Mouse (Mus musculus): ENCODE measurements around the gene Spatc1l. TPM values are rescaled to one million over a fixed set of nuclear protein-coding genes. Genes with fewer than 3 reads are reported as not detected.

Spatc1l gene
- under 1 TPM in 1 of 2 experiments, not detected in 1; 0.32 TPM for total RNA-seq (2021)
- long read RNA-seq, experiment 1, result 0 reads
- long read RNA-seq, experiment 2, result 0 reads

DNA sequence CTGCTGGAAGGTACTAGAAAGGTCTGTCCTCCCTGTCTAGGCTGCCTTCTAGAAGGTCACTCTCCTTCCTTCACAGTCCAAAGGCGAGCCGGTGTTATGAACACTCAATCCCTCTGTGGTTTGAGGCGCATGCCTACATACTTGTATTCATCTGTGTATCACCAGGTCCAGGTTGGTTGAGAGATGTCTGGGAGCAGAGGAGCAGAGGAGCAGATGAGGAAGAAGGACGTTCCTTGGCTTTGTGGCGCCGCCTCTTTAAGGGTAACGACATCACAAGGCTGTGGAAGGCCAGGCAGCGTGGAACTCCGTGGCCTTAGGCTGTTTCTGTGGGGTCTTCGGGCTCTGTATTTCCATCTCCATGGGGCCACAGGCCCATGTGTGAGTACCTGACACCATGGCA, at the start of gene Spatc1l:
Spatc1l (plus strand) TSS at position 301 of the 400 bp plus-strand sequence.
- no peak for DNase-seq (ENCODE audit: low spot score in 2 of 2)

DNA sequence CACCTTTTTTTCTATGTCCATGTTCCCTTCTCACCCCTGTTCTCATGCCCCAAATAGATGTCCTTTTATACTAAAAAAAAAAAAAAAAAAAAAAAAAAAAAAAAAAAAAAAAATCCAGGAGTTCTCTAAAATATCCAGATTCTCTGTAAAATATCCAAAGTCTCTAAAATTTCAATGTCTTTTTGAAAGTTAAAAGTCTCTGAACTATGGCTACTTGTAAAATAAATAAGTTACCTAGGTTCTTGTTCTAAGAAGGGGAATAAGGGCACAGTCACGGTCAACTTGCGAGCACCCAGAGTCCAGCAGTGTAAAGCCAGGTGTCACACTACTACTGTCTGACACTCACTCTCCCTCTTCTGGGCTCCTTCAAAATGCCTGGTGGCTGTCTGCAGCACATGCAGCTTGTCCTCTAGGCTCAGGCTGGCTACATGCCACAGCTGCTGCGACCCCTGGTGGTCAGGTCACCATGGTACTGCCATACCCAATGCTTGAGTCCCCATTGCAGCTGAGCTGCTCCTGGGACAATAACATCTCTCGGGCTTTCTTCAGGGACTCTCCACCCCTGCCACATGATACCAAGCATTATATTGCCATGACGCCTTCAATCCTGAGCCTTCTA, 49.0 kb upstream of the Spatc1l start:
- peak; percentile 56 to 67 for DNase-seq (ENCODE audit: low spot score in 2 of 2)

DNA sequence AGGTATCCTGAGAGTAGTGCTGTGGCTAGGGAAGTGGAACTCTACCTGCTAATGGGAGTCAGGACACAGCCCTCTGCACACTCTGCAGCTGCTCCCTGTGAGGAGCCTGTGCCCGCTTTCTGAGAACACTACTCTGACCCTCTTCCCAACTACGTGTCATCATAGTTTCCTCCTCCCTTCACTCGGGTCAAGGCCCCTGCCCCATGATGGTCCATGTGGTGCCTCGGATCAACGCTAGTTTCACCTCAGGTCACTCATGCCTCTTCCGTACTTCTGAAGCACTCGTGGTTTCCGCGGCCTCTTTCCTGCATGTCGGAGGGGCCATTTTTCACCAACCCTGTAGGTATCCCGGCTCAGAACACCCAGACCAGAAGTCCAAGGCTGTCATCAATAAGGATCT, 31.1 kb upstream of the Spatc1l start:
- no peak for DNase-seq (ENCODE audit: low spot score in 2 of 2)

DNA sequence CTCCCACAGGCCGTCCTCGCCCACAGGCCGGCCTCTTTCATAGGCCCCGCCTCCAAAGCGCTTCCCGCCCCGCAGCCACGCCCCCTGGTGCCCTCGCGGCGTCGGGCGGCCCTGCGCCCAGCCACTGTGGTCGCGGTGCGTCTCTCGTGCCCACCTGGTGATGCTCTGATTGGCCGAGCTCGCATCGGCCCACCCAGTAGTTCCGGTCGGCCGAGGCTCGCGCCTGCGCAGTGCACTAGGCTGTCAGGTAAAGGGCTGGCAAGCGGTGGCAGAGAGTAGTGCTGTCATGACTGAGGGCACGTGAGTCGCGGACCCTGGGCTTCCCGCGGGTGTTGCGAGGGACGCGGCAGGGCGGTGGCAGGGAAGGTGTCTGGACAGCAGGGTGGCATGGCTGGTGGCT, 30.7 kb upstream of the Spatc1l start, which contains the start of gene Lss:
Lss (plus strand) TSS at position 214 of the 400 bp plus-strand sequence.
- DNase-seq (ENCODE audit: low spot score in 2 of 2), result peak; percentile 94 to 96

DNA sequence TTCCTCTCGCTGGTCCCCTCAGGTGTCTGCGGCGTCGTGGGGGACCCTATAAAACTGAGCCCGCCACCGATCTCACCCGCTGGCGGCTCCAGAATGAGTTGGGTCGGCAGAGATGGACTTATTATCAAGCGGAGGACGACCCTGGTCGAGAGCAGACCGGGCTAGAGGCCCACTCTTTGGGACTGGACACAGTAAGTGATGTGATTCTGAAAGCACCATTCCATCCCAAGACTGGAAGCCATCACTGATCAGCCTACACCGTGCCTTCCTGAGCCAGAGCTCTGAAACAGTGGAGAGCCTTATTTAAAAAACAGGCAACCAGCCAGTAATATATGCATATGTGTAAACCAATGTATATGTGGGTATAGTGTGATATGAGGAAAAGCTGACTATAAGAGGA, 30.2 kb upstream of the Spatc1l start:
- no peak for DNase-seq (ENCODE audit: low spot score in 2 of 2)

DNA sequence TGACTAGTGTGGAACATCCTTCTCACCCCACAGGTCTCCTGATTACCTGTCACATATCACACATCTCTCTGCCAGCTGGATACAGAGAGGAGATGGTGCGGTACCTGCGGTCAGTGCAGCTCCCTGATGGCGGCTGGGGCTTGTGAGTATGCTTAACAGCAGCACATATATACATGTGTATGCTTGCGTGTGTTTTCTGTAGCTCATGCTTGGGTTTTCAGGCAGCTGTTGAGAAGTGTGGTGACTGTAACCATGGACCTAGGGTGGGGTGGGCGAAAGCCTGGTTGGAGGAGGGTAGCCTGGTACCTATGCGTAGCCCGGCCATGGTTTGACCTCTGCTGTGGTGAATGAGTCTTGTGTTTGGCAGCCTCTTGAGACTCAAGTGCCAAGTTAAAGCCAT, 26.5 kb upstream of the Spatc1l start:
- DNase-seq (ENCODE audit: low spot score in 2 of 2), result no peak

DNA sequence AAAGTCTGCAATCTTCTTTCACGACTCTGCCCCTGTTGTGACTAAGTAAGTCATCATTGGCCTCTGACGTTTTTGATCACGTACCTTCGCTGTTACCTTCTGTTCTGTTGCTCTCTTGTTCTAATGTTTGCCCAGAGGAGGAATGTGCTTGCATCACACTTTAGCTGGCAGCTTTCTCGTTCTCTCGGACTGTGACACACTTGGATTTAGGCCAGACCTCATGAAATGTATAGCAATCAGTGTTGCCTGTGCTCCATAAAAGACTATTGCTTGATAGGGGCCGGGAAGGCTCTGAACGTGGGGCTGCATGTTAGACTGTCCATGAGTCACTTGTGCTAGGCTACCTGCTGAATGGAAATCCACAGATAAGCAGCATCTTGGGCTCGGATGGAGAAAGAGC, 24.5 kb upstream of the Spatc1l start:
- DNase-seq (ENCODE audit: low spot score in 2 of 2), result peak in 1 of 2 experiments; percentile 7

DNA sequence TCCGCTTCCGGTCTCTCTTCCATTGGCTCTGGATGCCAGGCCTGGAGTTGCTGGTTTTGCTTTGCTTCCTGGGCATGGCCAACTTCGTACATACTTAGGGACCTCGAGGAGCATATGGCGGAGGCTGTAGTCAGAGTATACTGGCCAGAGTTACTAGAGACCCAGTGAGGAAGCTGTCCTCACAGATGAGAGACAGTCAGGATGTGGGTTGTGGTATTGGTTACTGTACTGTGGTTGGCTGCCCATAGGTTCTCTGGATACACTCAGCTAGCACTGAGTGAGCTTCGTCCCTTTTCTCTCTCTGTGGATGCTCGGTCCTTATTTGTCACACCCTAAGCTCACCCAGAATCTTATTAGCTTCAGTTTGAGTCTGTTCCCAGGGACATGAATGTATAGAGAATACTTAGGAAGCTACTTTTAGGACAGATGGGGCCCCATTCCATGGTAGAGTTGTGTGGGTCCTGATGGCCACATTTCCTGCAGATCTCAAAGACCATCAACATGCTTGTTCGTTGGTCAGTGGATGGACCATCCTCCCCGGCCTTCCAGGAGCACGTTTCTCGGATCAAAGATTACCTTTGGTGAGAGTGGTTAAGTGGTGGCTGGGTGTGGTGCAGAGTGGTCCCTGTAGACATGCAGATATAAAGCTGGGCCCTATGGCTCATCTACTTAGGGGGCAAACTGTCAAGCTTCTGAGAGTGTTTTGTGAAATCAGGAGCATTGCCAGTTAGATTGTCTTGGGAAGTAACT, 20.6 kb upstream of the Spatc1l start:
- DNase-seq (ENCODE audit: low spot score in 2 of 2), result no peak

DNA sequence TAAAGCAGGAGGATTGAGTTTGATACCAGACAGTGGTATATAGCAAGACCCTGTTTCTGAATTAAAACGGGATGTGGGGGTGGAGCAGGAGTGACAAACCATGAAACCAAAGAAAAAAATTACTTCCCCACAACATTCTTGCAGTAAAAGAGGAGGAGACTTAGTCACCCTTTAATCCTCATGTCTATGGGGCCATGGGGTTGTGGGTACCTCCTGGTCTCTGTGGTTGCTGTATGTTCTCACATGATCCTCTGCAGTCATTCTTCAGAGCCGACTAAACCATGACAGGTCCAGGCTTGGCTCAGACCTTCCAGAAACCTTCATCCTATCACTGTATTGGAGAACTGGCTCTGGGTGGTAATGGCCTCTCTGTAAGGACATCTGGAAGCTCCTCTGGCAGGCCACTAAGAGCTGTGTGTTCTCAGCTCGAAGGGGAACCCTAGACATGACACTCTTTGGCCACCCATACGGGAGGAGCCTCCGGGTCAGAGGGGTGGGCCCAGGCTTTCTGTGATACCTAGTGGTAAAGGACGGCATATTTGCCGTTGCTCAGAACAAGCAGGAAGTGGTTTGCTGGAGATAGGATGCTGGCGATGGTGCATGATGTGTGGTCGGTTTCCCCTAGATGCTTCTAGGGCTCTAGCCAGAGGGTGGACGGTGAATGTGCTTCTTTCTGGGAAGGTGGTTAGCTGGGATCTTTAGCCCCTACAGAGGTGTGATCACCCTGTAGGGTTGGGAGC, 19.3 kb upstream of the Spatc1l start:
- DNase-seq (ENCODE audit: low spot score in 2 of 2), result no peak

DNA sequence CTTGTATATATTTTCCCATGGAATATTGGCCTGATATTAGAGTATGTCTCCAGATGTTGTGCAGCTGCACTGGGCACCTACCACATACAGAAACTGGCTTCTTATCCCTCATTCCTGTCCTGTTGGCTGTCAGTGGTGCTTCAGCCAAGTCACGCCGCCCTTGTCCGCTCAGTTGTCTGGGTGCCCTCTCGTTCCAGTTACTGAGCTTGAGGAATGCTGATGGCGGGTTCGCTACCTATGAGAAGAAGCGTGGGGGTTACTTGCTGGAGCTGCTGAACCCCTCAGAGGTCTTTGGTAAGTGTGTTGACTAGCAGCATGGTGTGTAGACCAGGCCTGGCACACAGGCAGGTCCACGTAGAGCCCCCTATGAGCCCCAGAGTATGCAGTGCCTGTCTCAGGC, 15.5 kb upstream of the Spatc1l start:
- no peak for DNase-seq (ENCODE audit: low spot score in 2 of 2)

DNA sequence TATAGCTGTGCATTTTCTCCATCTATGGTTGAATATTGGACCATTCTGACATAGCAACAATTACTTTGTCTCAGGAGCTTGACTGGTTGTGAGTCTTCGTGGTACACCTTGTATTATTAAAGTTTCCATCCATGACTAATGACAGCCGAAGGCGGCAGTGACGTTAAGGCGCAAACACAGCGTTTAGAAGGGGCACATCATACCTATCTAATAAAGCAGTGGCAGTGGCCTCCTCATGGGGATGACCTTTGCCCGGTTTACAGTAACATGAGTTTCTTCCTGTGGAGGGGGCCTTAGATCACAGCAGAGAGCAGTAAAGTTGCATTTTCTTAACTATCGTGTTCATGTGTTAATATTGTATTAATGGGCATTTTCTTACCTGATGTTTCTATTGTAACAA, 13.9 kb upstream of the Spatc1l start:
- no peak for DNase-seq (ENCODE audit: low spot score in 2 of 2)

DNA sequence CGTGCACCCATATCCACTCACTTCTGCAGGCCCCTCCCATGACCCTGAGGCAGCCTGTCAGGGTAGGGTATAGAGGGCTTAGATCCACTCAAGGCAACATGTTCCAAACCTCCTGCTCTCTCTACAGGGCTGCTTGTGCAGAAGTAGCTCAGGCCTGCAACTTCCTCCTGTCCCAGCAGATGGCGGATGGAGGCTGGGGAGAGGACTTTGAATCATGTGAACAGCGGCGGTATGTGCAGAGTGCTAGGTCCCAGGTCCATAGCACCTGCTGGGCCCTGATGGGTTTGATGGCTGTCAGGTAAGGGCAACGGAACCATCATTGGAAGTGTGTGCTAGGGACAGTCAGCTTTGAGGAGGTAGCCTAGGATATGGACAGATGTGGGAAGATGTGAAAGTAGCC, 11.6 kb upstream of the Spatc1l start:
- no peak for DNase-seq (ENCODE audit: low spot score in 2 of 2)

DNA sequence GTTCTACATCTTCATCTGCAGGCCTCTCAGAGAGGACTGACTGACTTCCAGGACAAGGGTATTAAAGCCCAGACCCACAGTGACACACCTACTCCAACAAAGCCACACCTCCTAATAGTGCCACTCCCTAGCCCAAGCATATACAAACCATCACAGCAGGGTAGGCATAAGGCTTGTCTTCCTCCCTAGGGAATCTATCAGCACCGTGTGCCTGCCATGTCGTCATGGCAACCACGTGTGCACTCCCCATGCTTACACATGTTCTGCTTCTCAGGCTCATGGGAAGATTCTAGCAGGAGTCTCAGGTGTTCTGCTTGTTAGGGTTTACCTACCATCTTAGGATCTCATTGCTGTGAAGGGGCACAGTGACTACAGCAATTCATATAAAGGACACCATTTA, 10.5 kb upstream of the Spatc1l start:
- DNase-seq (ENCODE audit: low spot score in 2 of 2), result no peak

DNA sequence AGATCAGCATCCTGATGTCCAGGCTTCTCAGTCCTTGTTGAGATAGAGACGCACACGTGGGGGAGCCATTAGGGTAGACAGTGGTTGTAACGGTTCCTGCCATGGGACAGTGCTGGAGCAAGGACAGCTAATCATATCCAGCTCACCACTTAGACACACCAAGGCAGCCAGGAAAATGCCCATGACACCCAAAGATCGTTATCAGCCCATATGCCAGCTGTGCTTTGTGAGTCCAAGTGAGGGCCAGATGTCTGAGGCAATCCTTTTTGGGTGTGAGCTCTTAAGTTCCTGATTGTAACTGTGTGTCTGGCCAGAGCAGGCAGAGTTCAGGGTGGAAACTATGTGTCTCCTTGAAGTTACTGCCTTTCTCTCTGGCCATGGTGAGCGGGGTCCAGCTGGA, 8.0 kb upstream of the Spatc1l start:
- DNase-seq (ENCODE audit: low spot score in 2 of 2), result no peak

DNA sequence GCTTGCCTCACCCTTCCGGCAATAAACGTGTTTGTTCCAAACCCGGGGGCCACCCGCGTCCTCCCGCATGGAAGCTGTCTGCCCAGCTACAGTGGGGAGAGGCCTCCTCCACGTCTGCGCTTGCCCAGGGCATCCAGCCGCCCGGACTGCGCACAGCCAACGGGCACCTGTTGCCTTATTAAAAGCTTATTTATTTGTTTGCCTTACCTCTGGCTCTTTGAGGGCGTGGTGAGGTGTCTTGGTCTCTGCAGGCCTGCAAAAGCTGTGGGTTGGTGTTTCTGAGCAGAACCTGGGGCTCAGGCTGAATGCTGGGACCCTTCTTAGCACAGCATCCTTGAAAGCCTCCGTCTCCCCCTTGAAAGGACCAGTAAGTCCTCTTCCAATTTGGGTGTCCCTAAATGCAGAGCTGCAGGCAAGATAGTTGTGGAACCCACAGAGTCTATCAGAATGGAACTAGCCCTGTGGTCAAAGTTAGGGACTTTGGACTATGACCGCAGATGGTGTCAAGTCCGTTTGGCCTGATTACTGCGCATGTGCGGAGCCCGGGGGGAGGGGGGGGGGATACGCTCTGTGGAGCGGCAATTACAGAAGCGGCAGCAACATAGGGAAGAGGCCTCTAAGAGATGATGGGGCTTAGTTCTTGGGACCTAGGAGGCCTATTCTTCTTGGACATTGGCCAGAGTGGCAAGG, 8.1 kb downstream of the Spatc1l start:
- DNase-seq (ENCODE audit: low spot score in 2 of 2), result no peak

DNA sequence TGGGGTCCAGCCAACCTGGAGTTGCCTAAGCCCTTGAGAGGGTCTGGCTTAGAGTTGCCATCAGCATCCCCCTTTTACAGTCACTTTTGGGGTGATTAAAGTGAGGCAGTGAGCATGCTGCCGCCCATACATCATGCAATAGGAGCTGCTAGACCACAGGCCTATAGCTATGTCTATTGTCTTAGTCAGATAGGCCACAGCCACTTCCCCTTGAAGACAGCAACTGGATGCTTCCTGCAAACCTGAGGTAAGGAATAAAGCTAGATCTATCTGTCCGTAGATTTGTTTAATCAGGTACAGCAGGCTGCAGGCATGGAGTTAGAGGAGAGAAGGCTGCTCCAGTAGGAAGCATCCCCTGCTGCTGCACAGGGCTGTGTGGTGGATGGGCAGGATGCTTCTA, 9.0 kb downstream of the Spatc1l start:
- DNase-seq (ENCODE audit: low spot score in 2 of 2), result no peak

DNA sequence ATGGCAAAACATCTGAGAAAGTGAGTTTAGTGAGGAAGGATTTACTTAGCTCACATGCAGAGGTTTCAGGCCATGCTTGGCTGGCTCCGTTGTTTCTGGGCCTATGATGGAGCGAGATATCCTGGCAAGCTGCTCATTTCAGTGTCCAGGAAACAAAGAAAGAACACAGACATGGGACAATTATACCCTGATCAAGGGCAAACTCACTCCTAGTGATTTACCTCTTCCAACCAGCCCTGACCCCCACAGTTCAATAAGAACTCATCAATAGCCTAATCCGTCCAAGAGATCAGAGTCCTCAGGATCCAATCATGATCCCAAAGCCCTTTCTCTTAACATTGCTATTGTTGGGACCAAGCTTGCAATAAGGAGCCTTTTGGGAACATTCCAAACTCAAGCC, 10.1 kb downstream of the Spatc1l start:
- no peak for DNase-seq (ENCODE audit: low spot score in 2 of 2)

DNA sequence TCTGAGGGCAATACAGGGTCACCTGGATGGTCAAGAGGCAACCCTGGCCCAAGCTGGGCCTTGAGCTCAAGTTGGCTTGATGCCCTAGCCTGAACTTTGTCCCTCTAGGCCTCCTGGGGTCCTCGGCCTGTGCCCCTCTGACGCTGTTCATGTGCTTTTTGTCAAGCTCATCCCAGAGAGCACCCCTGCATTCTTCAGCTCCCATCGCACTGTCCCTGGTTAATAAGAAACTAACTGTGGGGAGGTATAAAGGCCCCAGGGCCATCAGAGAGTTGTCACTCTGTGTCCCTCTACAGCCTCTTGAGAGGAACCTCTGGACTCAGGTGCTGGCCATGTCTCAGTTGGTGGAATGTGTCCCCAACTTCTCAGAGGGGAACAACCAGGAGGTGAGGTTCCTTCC, 13.3 kb downstream of the Spatc1l start, which contains the start of gene Ftcd:
Ftcd (plus strand) TSS at position 275 of the 400 bp plus-strand sequence.
- no peak for DNase-seq (ENCODE audit: low spot score in 2 of 2)

DNA sequence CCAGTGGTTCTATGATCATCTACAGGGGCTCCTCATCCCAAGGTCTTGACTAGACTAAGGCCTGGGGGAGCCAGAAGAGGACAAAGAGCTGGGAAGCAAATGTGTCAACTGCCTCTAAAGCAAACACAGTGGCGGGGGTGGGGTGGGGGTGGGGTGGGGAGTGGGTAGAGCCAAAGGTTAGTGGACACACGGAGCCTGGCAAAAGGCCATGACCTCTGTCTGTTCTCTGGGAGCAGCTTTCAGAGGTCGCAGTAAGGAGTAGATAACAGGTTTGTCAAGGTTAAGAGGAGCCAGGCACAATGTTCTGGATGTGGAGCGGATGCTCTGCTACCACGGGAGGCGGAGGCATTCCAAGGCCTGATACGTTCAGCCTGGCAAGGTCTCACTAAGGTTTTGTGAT, 14.8 kb downstream of the Spatc1l start:
- DNase-seq (ENCODE audit: low spot score in 2 of 2), result no peak

DNA sequence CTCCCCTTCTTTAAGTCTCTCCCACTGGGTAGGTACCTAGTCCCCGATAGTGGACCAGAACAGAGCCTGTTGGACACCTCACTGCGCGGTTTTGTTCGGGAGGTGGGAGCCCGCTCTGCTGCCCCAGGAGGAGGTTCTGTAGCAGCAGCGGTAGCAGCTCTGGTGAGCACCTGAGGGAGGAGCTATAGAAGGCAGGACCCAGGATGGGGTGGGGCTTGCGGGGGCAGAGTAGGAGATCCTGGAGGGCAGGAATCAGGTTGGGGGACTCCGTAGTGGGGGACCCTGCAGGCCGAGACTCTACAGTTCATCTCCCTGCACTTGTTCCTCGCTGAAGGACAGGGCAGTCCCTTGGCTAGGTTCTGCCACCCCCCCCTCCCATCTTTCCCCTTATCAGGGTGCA, 22.1 kb downstream of the Spatc1l start:
- no peak for DNase-seq (ENCODE audit: low spot score in 2 of 2)

DNA sequence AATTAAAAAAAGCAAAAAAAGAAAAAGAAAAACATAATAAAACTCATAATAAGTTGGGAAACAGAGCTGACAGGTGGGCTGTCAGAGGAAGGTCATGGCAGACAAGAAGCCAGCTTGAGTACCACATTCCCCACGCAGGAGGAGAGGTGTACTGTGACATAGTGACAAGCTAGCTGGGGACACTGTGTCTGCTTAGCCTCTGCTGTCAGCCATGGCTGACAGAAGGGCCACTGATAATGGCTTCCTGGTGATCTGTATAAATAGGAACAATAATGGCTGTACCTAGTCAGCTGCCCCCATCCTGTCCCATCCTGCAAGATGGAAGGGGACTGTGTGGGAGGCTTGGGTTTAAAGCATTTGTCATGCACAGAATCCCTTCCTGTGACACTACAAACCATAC, 24.1 kb downstream of the Spatc1l start:
- DNase-seq (ENCODE audit: low spot score in 2 of 2), result no peak
